Mouse (Mus musculus) thymus, postnatal 0 days (tissue): ENCODE measurements at regions not wholly inside any gene's neighbourhood (a gene's known extent, or its start where the extent isn't known, plus 50 kb on each side); places are given as distances from the start of the nearest gene placed in this dataset.
A peak's percentile ranks its signal among the peaks of the same experiment; 100 is the strongest.

Experiments used
- DNase-seq: peaks from one replicate; pipeline ENCODE4 v3.0.0-alpha.2; 2015; ENCODE audit warnings: low spot score

GRCm38 (mm10) chr9:101807249-101807648, 54.4 kb upstream of the 9630041A04Rik start:
- no peak for DNase-seq

- no peak for DNase-seq
Observed at GRCm38 (mm10) chr9:101796718-101797117, 64.9 kb upstream of the 9630041A04Rik start.

GRCm38 (mm10) chr9:101796063-101796462, 65.6 kb upstream of the 9630041A04Rik start:
- no peak for DNase-seq

- DNase-seq, result no peak
Observed at GRCm38 (mm10) chr9:101795436-101795835, 66.2 kb upstream of the 9630041A04Rik start.

- no peak for DNase-seq
Observed at GRCm38 (mm10) chr9:101790936-101791335, 70.7 kb upstream of the 9630041A04Rik start.

- DNase-seq, result no peak
Observed at GRCm38 (mm10) chr9:101740949-101741605, 120.6 kb upstream of the 9630041A04Rik start.

- no peak for DNase-seq
Observed at GRCm38 (mm10) chr9:101739322-101739721, 122.3 kb upstream of the 9630041A04Rik start.

- DNase-seq, result no peak
Observed at GRCm38 (mm10) chr9:101734271-101734670, 127.4 kb upstream of the 9630041A04Rik start.

- DNase-seq, result no peak
Observed at GRCm38 (mm10) chr9:101733611-101734225, 127.9 kb upstream of the 9630041A04Rik start.

- no peak for DNase-seq
Observed at GRCm38 (mm10) chr9:101730136-101730535, 131.5 kb upstream of the 9630041A04Rik start.

- no peak for DNase-seq
Observed at GRCm38 (mm10) chr9:101717911-101718310, 143.7 kb upstream of the 9630041A04Rik start.

- no peak for DNase-seq
Observed at GRCm38 (mm10) chr9:101716326-101716725, 145.3 kb upstream of the 9630041A04Rik start.

- no peak for DNase-seq
Observed at GRCm38 (mm10) chr9:101714805-101715204, 146.8 kb upstream of the 9630041A04Rik start.

- no peak for DNase-seq
Observed at GRCm38 (mm10) chr9:101710611-101711071, 151.0 kb upstream of the 9630041A04Rik start.

GRCm38 (mm10) chr9:101700368-101700767, 161.3 kb upstream of the 9630041A04Rik start:
- no peak for DNase-seq

- no peak for DNase-seq
Observed at GRCm38 (mm10) chr9:101694054-101694453, 167.6 kb upstream of the 9630041A04Rik start.

GRCm38 (mm10) chr9:101691336-101691735, 170.3 kb upstream of the 9630041A04Rik start:
- no peak for DNase-seq

GRCm38 (mm10) chr9:101690916-101691315, 170.7 kb upstream of the 9630041A04Rik start:
- no peak for DNase-seq

- DNase-seq, result no peak
Observed at GRCm38 (mm10) chr9:101690402-101690861, 171.2 kb upstream of the 9630041A04Rik start.

- DNase-seq, result peak; percentile 25
Observed at GRCm38 (mm10) chr9:101689532-101690401, 171.9 kb upstream of the 9630041A04Rik start.

- DNase-seq, result no peak
Observed at GRCm38 (mm10) chr9:101687226-101687625, 174.4 kb upstream of the 9630041A04Rik start.

- no peak for DNase-seq
Observed at GRCm38 (mm10) chr9:101677563-101677962, 184.1 kb upstream of the 9630041A04Rik start.
